Mouse (Mus musculus): ENCODE data around the gene Sh2d2a. TPM values are rescaled to one million over a fixed set of nuclear protein-coding genes. Genes with fewer than 3 reads are reported as not detected.

Gene Sh2d2a
- polyA plus RNA-seq, 1 experiment from 2014 or later: 0.15 TPM

- H3K4me3 ChIP-seq: no peak overlapping the region
- 35% methylated on average over 4 of the region's 4 CpGs for WGBS
- H3K27ac ChIP-seq (ENCODE audit: poor library complexity, severe bottlenecking): no peak overlapping the region
- no peaks in the 10 kb centered on the region for H3K4me1 ChIP-seq (replicated peaks)
- no peaks in the 10 kb centered on the region for H3K36me3 ChIP-seq
- no peaks in the 10 kb centered on the region for H3K9me3 ChIP-seq (replicated peaks)
- 0 out of 2 replicates have a peak, but pooled peaks cover 6% of the 10 kb centered on the region for H3K27me3 ChIP-seq (replicated peaks)
- H3K4me2 ChIP-seq: no peak overlapping the region
- H3K9ac ChIP-seq: no peak overlapping the region
- no peak for ATAC-seq (ENCODE audit: insufficient number of reproducible peaks, low FRiP score)
Measured at GRCm38 (mm10) chr3:87828435-87828834, 18.1 kb upstream of the Sh2d2a start.

- H3K4me2 ChIP-seq: no peak overlapping the region
- ATAC-seq (ENCODE audit: insufficient number of reproducible peaks, low FRiP score): no peak
- no peaks in the 10 kb centered on the region for H3K9me3 ChIP-seq (replicated peaks)
- H3K27ac ChIP-seq (ENCODE audit: poor library complexity, severe bottlenecking): no peak overlapping the region
- H3K27me3 ChIP-seq (replicated peaks): 0 out of 2 replicates have a peak, but pooled peaks cover 6% of the 10 kb centered on the region
- H3K9ac ChIP-seq: no peak overlapping the region
- H3K36me3 ChIP-seq: no peaks in the 10 kb centered on the region
- 43% methylated on average over 10 of the region's 10 CpGs for WGBS
- no peak overlapping the region for H3K4me3 ChIP-seq
- H3K4me1 ChIP-seq (replicated peaks): no peaks in the 10 kb centered on the region
Measured at GRCm38 (mm10) chr3:87829025-87829424, 17.5 kb upstream of the Sh2d2a start.

- no peak for ATAC-seq (ENCODE audit: insufficient number of reproducible peaks, low FRiP score)
- Histone ChIP-seq H3K27me3 (replicated peaks) (0 out of 2 replicates have a peak, but pooled peaks cover 6% of the 10 kb centered on the region), H3K36me3 (no peaks in the 10 kb centered on the region), H3K4me2 (no peak overlapping the region), H3K27ac (ENCODE audit: poor library complexity, severe bottlenecking) (no peak overlapping the region), H3K9me3 (replicated peaks) (no peaks in the 10 kb centered on the region), H3K9ac (no peak overlapping the region), H3K4me3 (no peak overlapping the region), H3K4me1 (replicated peaks) (no peaks in the 10 kb centered on the region)
- 78% methylated on average over 7 of the region's 7 CpGs for WGBS
Measured at GRCm38 (mm10) chr3:87832109-87832859, 14.3 kb upstream of the Sh2d2a start.

- H3K9me3 ChIP-seq (replicated peaks): no peaks in the 10 kb centered on the region
- H3K27ac ChIP-seq (ENCODE audit: poor library complexity, severe bottlenecking): no peak overlapping the region
- H3K9ac ChIP-seq: no peak overlapping the region
- no peaks in the 10 kb centered on the region for H3K36me3 ChIP-seq
- no peak overlapping the region for H3K4me2 ChIP-seq
- WGBS: 59% methylated on average over 5 of the region's 5 CpGs
- H3K4me3 ChIP-seq: no peak overlapping the region
- no peak for ATAC-seq (ENCODE audit: insufficient number of reproducible peaks, low FRiP score)
- 0 out of 2 replicates have a peak, but pooled peaks cover 6% of the 10 kb centered on the region for H3K27me3 ChIP-seq (replicated peaks)
- H3K4me1 ChIP-seq (replicated peaks): no peaks in the 10 kb centered on the region
Measured at GRCm38 (mm10) chr3:87833482-87833881, 13.1 kb upstream of the Sh2d2a start.

- Histone ChIP-seq H3K4me1 (replicated peaks) (no peaks in the 10 kb centered on the region), H3K4me2 (no peak overlapping the region), H3K9ac (no peak overlapping the region), H3K27ac (ENCODE audit: poor library complexity, severe bottlenecking) (no peak overlapping the region), H3K36me3 (no peaks in the 10 kb centered on the region), H3K9me3 (replicated peaks) (no peaks in the 10 kb centered on the region), H3K4me3 (no peak overlapping the region), H3K27me3 (replicated peaks) (peaks cover 13% of the 10 kb centered on the region; the same call in 1 of the 2 replicates)
- ATAC-seq (ENCODE audit: insufficient number of reproducible peaks, low FRiP score): no peak
- 3% methylated on average over 4 of the region's 4 CpGs for WGBS
Measured at GRCm38 (mm10) chr3:87838622-87839021, 7.9 kb upstream of the Sh2d2a start.

- peaks cover 13% of the 10 kb centered on the region; the same call in 1 of the 2 replicates for H3K27me3 ChIP-seq (replicated peaks)
- H3K4me1 ChIP-seq (replicated peaks): no peaks in the 10 kb centered on the region
- H3K27ac ChIP-seq (ENCODE audit: poor library complexity, severe bottlenecking): no peak overlapping the region
- H3K9me3 ChIP-seq (replicated peaks): no peaks in the 10 kb centered on the region
- no peak overlapping the region for H3K4me2 ChIP-seq
- ATAC-seq (ENCODE audit: insufficient number of reproducible peaks, low FRiP score): no peak
- no peaks in the 10 kb centered on the region for H3K36me3 ChIP-seq
- H3K9ac ChIP-seq: no peak overlapping the region
- no peak overlapping the region for H3K4me3 ChIP-seq
Measured at GRCm38 (mm10) chr3:87840858-87841257, 5.7 kb upstream of the Sh2d2a start.

- Histone ChIP-seq H3K4me3 (no peak overlapping the region), H3K9ac (no peak overlapping the region), H3K9me3 (replicated peaks) (no peaks in the 10 kb centered on the region), H3K36me3 (no peaks in the 10 kb centered on the region), H3K4me1 (replicated peaks) (peaks cover 6% of the 10 kb centered on the region; the same call in 1 of the 2 replicates), H3K4me2 (no peak overlapping the region), H3K27me3 (replicated peaks) (peaks cover 2% of the 10 kb centered on the region; the same call in 1 of the 2 replicates), H3K27ac (ENCODE audit: poor library complexity, severe bottlenecking) (no peak overlapping the region)
- no peak for ATAC-seq (ENCODE audit: insufficient number of reproducible peaks, low FRiP score)
- 74% methylated on average over 4 of the region's 4 CpGs for WGBS
Measured at GRCm38 (mm10) chr3:87844981-87845380, 1.6 kb upstream of the Sh2d2a start.

- 70% methylated on average over 4 of the region's 4 CpGs for WGBS
Measured at GRCm38 (mm10) chr3:87846186-87846585, 369 bp upstream of the Sh2d2a start.

GRCm38 (mm10) chr3:87847680-87848079 is 1.1 kb downstream of the Sh2d2a start:
- Histone ChIP-seq H3K27ac (ENCODE audit: poor library complexity, severe bottlenecking) (no peak overlapping the region), H3K27me3 (replicated peaks) (no peaks in the 10 kb centered on the region), H3K36me3 (no peaks in the 10 kb centered on the region), H3K9ac (no peak overlapping the region), H3K9me3 (replicated peaks) (no peaks in the 10 kb centered on the region), H3K4me1 (replicated peaks) (peaks cover 6% of the 10 kb centered on the region; the same call in 1 of the 2 replicates), H3K4me3 (no peak overlapping the region), H3K4me2 (no peak overlapping the region)
- 70% methylated on average over 5 of the region's 5 CpGs for WGBS
- no peak for ATAC-seq (ENCODE audit: insufficient number of reproducible peaks, low FRiP score)

More at GRCm38 (mm10) chr3:87846186-87846585, 369 bp upstream of the Sh2d2a start:
- Histone ChIP-seq H3K4me2 (no peak overlapping the region), H3K9ac (no peak overlapping the region), H3K4me1 (replicated peaks) (peaks cover 6% of the 10 kb centered on the region; the same call in 1 of the 2 replicates), H3K27me3 (replicated peaks) (no peaks in the 10 kb centered on the region), H3K9me3 (replicated peaks) (no peaks in the 10 kb centered on the region), H3K27ac (ENCODE audit: poor library complexity, severe bottlenecking) (no peak overlapping the region), H3K36me3 (no peaks in the 10 kb centered on the region), H3K4me3 (no peak overlapping the region)
- ATAC-seq (ENCODE audit: insufficient number of reproducible peaks, low FRiP score): no peak

- H3K4me1 ChIP-seq (replicated peaks): peaks cover 6% of the 10 kb centered on the region; the same call in 1 of the 2 replicates
- no peaks in the 10 kb centered on the region for H3K27me3 ChIP-seq (replicated peaks)
- 73% methylated on average over 14 of the region's 14 CpGs for WGBS
- H3K27ac ChIP-seq (ENCODE audit: poor library complexity, severe bottlenecking): no peak overlapping the region
- ATAC-seq (ENCODE audit: insufficient number of reproducible peaks, low FRiP score): no peak
- H3K4me3 ChIP-seq: no peak overlapping the region
- no peak overlapping the region for H3K9ac ChIP-seq
- H3K36me3 ChIP-seq: no peaks in the 10 kb centered on the region
- H3K9me3 ChIP-seq (replicated peaks): no peaks in the 10 kb centered on the region
- H3K4me2 ChIP-seq: no peak overlapping the region
Measured at GRCm38 (mm10) chr3:87849117-87849516, 2.6 kb downstream of the Sh2d2a start.

- H3K27ac ChIP-seq (ENCODE audit: poor library complexity, severe bottlenecking): no peak overlapping the region
- H3K27me3 ChIP-seq (replicated peaks): no peaks in the 10 kb centered on the region
- H3K4me3 ChIP-seq: no peak overlapping the region
- WGBS: 68% methylated on average over 7 of the region's 7 CpGs
- H3K36me3 ChIP-seq: peaks cover 43% of the 10 kb centered on the region
- no peaks in the 10 kb centered on the region for H3K4me1 ChIP-seq (replicated peaks)
- H3K9ac ChIP-seq: no peak overlapping the region
- no peak overlapping the region for H3K4me2 ChIP-seq
- no peak for ATAC-seq (ENCODE audit: insufficient number of reproducible peaks, low FRiP score)
- H3K9me3 ChIP-seq (replicated peaks): no peaks in the 10 kb centered on the region
Measured at GRCm38 (mm10) chr3:87854795-87855568, 8.4 kb downstream of the Sh2d2a start.
